Mouse (Mus musculus): ENCODE data around the gene Nxn. TPM values are rescaled to one million over a fixed set of nuclear protein-coding genes. Genes with fewer than 3 reads are reported as not detected.

The Nxn gene
- total and polyA plus RNA-seq, 3 experiments, result 4.4 to 5.0 (median 4.8) TPM

- H3K9me3 ChIP-seq (replicated peaks), result no peaks in the 10 kb centered on the region
- no peaks in the 10 kb centered on the region for H3K36me3 ChIP-seq (replicated peaks)
- DNase-seq (ENCODE audit: low spot score) (no peak), ATAC-seq (ENCODE audit: extremely low read depth, insufficient number of reproducible peaks, low FRiP score, poor library complexity, severe bottlenecking) (no peak)
- no peaks in the 10 kb centered on the region for H3K4me1 ChIP-seq (ENCODE audit: insufficient read depth, low read depth, low read length)
- H3K4me3 ChIP-seq (ENCODE audit: low read depth, low read length), result no peak overlapping the region
- peaks cover 6% of the 10 kb centered on the region for H3K27me3 ChIP-seq (ENCODE audit: insufficient read depth, low read length)
- TF ChIP-seq TAL1 (conservative IDR thresholded peaks at IDR 0.05; ENCODE audit: low read depth, low read length) (no peak), GATA2 (IDR thresholded peaks at IDR 0.05; ENCODE audit: borderline replicate concordance, low read depth, low read length) (no peak), POLR2AphosphoS5 (IDR thresholded peaks at IDR 0.05; ENCODE audit: insufficient replicate concordance, low read depth, low read length) (no peak), CTCF (IDR thresholded peaks at IDR 0.05; ENCODE audit: low read depth, low read length) (no peak), GATA1 (IDR thresholded peaks at IDR 0.05; ENCODE audit: borderline replicate concordance, low read length) (no peak)
These were observed 41.5 kb downstream of the Nxn start for GRCm38 (mm10) chr11:76357464-76357863.

GRCm38 (mm10) chr11:76356091-76356490, 42.8 kb downstream of the Nxn start:
- Histone ChIP-seq H3K27me3 (ENCODE audit: insufficient read depth, low read length) (peaks cover 3% of the 10 kb centered on the region), H3K36me3 (replicated peaks) (no peaks in the 10 kb centered on the region), H3K4me1 (ENCODE audit: insufficient read depth, low read depth, low read length) (no peaks in the 10 kb centered on the region), H3K9me3 (replicated peaks) (no peaks in the 10 kb centered on the region), H3K4me3 (ENCODE audit: low read depth, low read length) (no peak overlapping the region)
- DNase-seq (ENCODE audit: low spot score), result no peak
- no peak for TF ChIP-seq POLR2AphosphoS5 (IDR thresholded peaks at IDR 0.05; ENCODE audit: insufficient replicate concordance, low read depth, low read length)
- no peak for TF ChIP-seq GATA2 (IDR thresholded peaks at IDR 0.05; ENCODE audit: borderline replicate concordance, low read depth, low read length)
- no peak for TF ChIP-seq CTCF (IDR thresholded peaks at IDR 0.05; ENCODE audit: low read depth, low read length)
- TF ChIP-seq TAL1 (conservative IDR thresholded peaks at IDR 0.05; ENCODE audit: low read depth, low read length), result no peak
- no peak for TF ChIP-seq GATA1 (IDR thresholded peaks at IDR 0.05; ENCODE audit: borderline replicate concordance, low read length)
- no peak for ATAC-seq (ENCODE audit: extremely low read depth, insufficient number of reproducible peaks, low FRiP score, poor library complexity, severe bottlenecking)

DNA sequence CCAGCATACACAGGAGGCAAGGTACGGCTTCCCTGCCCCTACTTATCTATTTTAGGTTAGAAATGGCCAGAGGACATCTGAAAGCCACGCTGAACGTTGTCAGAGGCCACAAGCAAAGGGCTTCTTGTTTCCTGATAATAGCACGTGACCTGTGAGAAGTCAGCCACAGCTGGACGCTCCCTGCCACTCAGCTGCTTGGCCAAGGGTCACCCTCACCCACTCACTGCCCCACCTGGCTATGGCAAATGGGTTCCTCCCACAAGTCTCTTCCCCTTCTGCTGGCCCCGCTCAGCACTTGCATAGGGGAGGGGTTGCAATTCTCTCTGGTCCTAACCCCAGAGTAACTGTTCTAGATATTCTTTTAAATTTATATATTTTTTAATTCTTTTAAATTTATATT, 43.5 kb downstream of the Nxn start:
- TF ChIP-seq POLR2AphosphoS5 (IDR thresholded peaks at IDR 0.05; ENCODE audit: insufficient replicate concordance, low read depth, low read length) (no peak), TAL1 (conservative IDR thresholded peaks at IDR 0.05; ENCODE audit: low read depth, low read length) (no peak), GATA1 (IDR thresholded peaks at IDR 0.05; ENCODE audit: borderline replicate concordance, low read length) (no peak), GATA2 (IDR thresholded peaks at IDR 0.05; ENCODE audit: borderline replicate concordance, low read depth, low read length) (no peak), CTCF (IDR thresholded peaks at IDR 0.05; ENCODE audit: low read depth, low read length) (no peak)
- Histone ChIP-seq H3K4me3 (ENCODE audit: low read depth, low read length) (no peak overlapping the region), H3K4me1 (ENCODE audit: insufficient read depth, low read depth, low read length) (no peaks in the 10 kb centered on the region), H3K27me3 (ENCODE audit: insufficient read depth, low read length) (peaks cover 3% of the 10 kb centered on the region), H3K9me3 (replicated peaks) (no peaks in the 10 kb centered on the region), H3K36me3 (replicated peaks) (no peaks in the 10 kb centered on the region)
- ATAC-seq (ENCODE audit: extremely low read depth, insufficient number of reproducible peaks, low FRiP score, poor library complexity, severe bottlenecking), result no peak
- no peak for DNase-seq (ENCODE audit: low spot score)

DNA sequence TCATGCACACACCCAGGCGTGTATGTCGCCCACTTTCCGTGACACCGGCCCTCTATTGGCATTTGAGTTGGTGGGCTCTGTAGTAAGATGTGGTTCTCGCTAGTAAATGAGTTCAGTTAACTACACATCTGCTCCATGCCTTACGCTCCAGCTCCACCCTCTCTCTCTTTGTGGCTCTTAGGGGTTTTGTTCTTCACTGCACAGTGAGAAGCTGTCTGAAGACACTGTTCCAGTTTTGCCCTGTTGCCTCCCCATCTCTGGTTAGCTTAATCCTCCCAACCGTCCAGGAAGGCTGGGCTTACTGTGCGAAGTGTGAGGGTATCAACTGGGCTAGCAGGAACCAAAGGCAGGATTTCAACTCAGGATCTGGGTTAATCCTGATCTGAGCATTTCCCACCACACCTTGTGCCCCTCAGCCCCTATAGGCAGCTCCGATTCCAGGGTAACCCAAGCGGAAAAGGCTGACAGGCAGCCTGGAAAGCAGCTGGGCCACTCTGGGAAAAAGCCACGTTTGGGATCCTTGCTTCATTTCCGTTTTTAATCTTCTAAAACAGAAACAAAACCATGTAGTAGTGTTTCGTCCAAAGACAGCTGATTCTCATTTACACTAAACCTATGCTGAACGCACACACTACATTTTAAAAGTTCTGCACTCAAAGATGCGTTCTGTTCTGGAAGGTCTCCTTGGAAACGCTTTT, 45.9 kb downstream of the Nxn start:
- Histone ChIP-seq H3K27me3 (ENCODE audit: insufficient read depth, low read length) (peaks cover 3% of the 10 kb centered on the region; the same call in 1 of the 2 replicates), H3K9me3 (replicated peaks) (no peaks in the 10 kb centered on the region), H3K36me3 (replicated peaks) (no peaks in the 10 kb centered on the region), H3K4me3 (ENCODE audit: low read depth, low read length) (no peak overlapping the region), H3K4me1 (ENCODE audit: insufficient read depth, low read depth, low read length) (no peaks in the 10 kb centered on the region)
- no peak for ATAC-seq (ENCODE audit: extremely low read depth, insufficient number of reproducible peaks, low FRiP score, poor library complexity, severe bottlenecking)
- no peak for DNase-seq (ENCODE audit: low spot score)
- no peak for TF ChIP-seq GATA1 (IDR thresholded peaks at IDR 0.05; ENCODE audit: borderline replicate concordance, low read length)
- no peak for TF ChIP-seq CTCF (IDR thresholded peaks at IDR 0.05; ENCODE audit: low read depth, low read length)
- no peak for TF ChIP-seq POLR2AphosphoS5 (IDR thresholded peaks at IDR 0.05; ENCODE audit: insufficient replicate concordance, low read depth, low read length)
- no peak for TF ChIP-seq GATA2 (IDR thresholded peaks at IDR 0.05; ENCODE audit: borderline replicate concordance, low read depth, low read length)
- no peak for TF ChIP-seq TAL1 (conservative IDR thresholded peaks at IDR 0.05; ENCODE audit: low read depth, low read length)

DNA sequence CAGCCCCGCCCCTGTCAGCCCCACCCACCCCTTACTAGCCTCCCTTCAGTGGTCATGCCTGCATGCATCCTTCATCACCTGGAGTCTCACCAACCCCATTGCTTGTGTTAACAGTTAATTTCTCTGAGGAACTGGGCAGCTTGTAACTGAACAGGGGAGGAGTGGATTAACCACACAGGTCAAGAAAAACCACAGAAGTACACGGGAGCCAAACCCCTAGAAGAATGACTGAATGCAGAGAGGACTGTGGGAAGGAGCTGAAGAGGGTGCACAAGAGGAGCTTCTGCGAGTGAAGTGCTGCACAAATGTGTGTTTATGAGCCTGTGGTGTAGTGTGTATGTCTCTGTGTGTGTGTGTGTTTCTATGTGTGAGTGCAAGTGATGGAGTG, 47.3 kb downstream of the Nxn start:
- no peaks in the 10 kb centered on the region for H3K36me3 ChIP-seq (replicated peaks)
- peaks cover 3% of the 10 kb centered on the region; the same call in 1 of the 2 replicates for H3K27me3 ChIP-seq (ENCODE audit: insufficient read depth, low read length)
- no peaks in the 10 kb centered on the region for H3K4me1 ChIP-seq (ENCODE audit: insufficient read depth, low read depth, low read length)
- ATAC-seq (ENCODE audit: extremely low read depth, insufficient number of reproducible peaks, low FRiP score, poor library complexity, severe bottlenecking), result no peak
- TF ChIP-seq CTCF (IDR thresholded peaks at IDR 0.05; ENCODE audit: low read depth, low read length) (no peak), GATA1 (IDR thresholded peaks at IDR 0.05; ENCODE audit: borderline replicate concordance, low read length) (no peak), POLR2AphosphoS5 (IDR thresholded peaks at IDR 0.05; ENCODE audit: insufficient replicate concordance, low read depth, low read length) (no peak), GATA2 (IDR thresholded peaks at IDR 0.05; ENCODE audit: borderline replicate concordance, low read depth, low read length) (no peak), TAL1 (conservative IDR thresholded peaks at IDR 0.05; ENCODE audit: low read depth, low read length) (no peak)
- DNase-seq (ENCODE audit: low spot score), result no peak
- H3K9me3 ChIP-seq (replicated peaks), result no peaks in the 10 kb centered on the region
- H3K4me3 ChIP-seq (ENCODE audit: low read depth, low read length), result no peak overlapping the region

GRCm38 (mm10) chr11:76350931-76351623, 47.9 kb downstream of the Nxn start:
- H3K4me1 ChIP-seq (ENCODE audit: insufficient read depth, low read depth, low read length), result no peaks in the 10 kb centered on the region
- DNase-seq (ENCODE audit: low spot score) (no peak), ATAC-seq (ENCODE audit: extremely low read depth, insufficient number of reproducible peaks, low FRiP score, poor library complexity, severe bottlenecking) (no peak)
- H3K4me3 ChIP-seq (ENCODE audit: low read depth, low read length), result no peak overlapping the region
- H3K27me3 ChIP-seq (ENCODE audit: insufficient read depth, low read length), result peaks cover 3% of the 10 kb centered on the region; the same call in 1 of the 2 replicates
- no peaks in the 10 kb centered on the region for H3K9me3 ChIP-seq (replicated peaks)
- TF ChIP-seq POLR2AphosphoS5 (IDR thresholded peaks at IDR 0.05; ENCODE audit: insufficient replicate concordance, low read depth, low read length) (no peak), CTCF (IDR thresholded peaks at IDR 0.05; ENCODE audit: low read depth, low read length) (no peak), GATA2 (IDR thresholded peaks at IDR 0.05; ENCODE audit: borderline replicate concordance, low read depth, low read length) (no peak), GATA1 (IDR thresholded peaks at IDR 0.05; ENCODE audit: borderline replicate concordance, low read length) (no peak), TAL1 (conservative IDR thresholded peaks at IDR 0.05; ENCODE audit: low read depth, low read length) (no peak)
- no peaks in the 10 kb centered on the region for H3K36me3 ChIP-seq (replicated peaks)
